Mouse (Mus musculus) heart, postnatal 0 days (tissue): ENCODE measurements around the gene Hlx. TPM values are rescaled to one million over a fixed set of nuclear protein-coding genes. Genes with fewer than 3 reads are reported as not detected.

Experiments used
- ATAC-seq: fragments of 200-750 bp; cut with Nextera tagmentation; 2 replicates; pipeline ENCODE4 v1.8.0; 2017; ENCODE audit warnings: low read depth, moderate number of reproducible peaks, moderate library complexity; ENCODE audit not compliant: insufficient read depth
- DNase-seq: peaks from one replicate; pipeline ENCODE4 v3.0.0-alpha.2; 2016; ENCODE audit warnings: low spot score
- H3K27ac ChIP-seq: fragments of 300-500 bp; sonication (generic); 2 replicates; pipeline ENCODE4 v1.5.1; 2014; ENCODE audit warnings: low read depth, mild to moderate bottlenecking
- H3K27me3 ChIP-seq: fragments of 300-500 bp; sonication (generic); 2 replicates; pipeline ENCODE4 v1.6.1; 2014; ENCODE audit warnings: low read length, mixed read lengths; ENCODE audit not compliant: control insufficient read depth, insufficient read depth
- H3K36me3 ChIP-seq: fragments of 300-500 bp; sonication (generic); replicated peaks from 2 replicates; pipeline ENCODE4 v1.6.1; 2014; ENCODE audit warnings: low read length, mixed read lengths; ENCODE audit not compliant: control insufficient read depth, insufficient read depth
- H3K4me1 ChIP-seq: fragments of 300-500 bp; sonication (generic); 2 replicates; pipeline ENCODE4 v1.6.1; 2014; ENCODE audit warnings: antibody characterized with exemption; ENCODE audit not compliant: control insufficient read depth, insufficient read depth
- H3K4me2 ChIP-seq: fragments of 300-500 bp; sonication (generic); 2 replicates; pipeline ENCODE4 v1.6.1; 2014; ENCODE audit warnings: low read depth, mild to moderate bottlenecking, low read length, moderate library complexity
- H3K4me3 ChIP-seq: fragments of 300-500 bp; sonication (generic); 2 replicates; pipeline ENCODE4 v1.5.1; 2014; ENCODE audit warnings: low read depth, low read length
- H3K9ac ChIP-seq: fragments of 300-500 bp; sonication (generic); replicated peaks from 2 replicates; pipeline ENCODE4 v1.6.1; 2014; ENCODE audit warnings: low read depth, low read length, mixed read lengths
- H3K9me3 ChIP-seq: fragments of 300-500 bp; sonication (generic); replicated peaks from 2 replicates; pipeline ENCODE4 v1.6.1; 2016; ENCODE audit warnings: low read length; ENCODE audit not compliant: control insufficient read depth
- CTCF ChIP-seq: IDR thresholded peaks from 2 replicates; pipeline ENCODE4 v1.5.1; 2016; ENCODE audit warnings: antibody characterized with exemption, control low read depth, low read depth
- EP300 ChIP-seq: IDR thresholded peaks from 2 replicates; pipeline ENCODE4 v1.6.1; 2016; ENCODE audit warnings: antibody characterized with exemption, low read depth
- WGBS: fragments of 180-500 bp; shearing (Covaris S2); extraction: QIAGEN DNeasy Blood & Tissue Kit; methylation state at CpG from one replicate; pipeline ENCODE4 v1.1.7; 2014; 5-methylcytosine and 5-hydroxymethylcytosine counted together
- polyA plus RNA-seq: library from polyadenylated mRNA; unstranded; fragments of >200 nt; fragmentation: Nextera tagmentation; extraction: Ambion mirVana; gene quantifications from 2 replicates; pipeline ENCODE4 v1.2.1, GENCODE M21; 2015
- total RNA-seq: library from RNA; depleted of rRNA; stranded (reverse); fragments of >200 nt; gene quantifications from 2 replicates; pipeline ENCODE4 v1.2.3, GENCODE M21; 2014; ENCODE audit warnings: low replicate concordance

The Hlx gene
- total and polyA plus RNA-seq, 2 experiments from 2014 or later: 7.0 to 10.0 TPM

DNA sequence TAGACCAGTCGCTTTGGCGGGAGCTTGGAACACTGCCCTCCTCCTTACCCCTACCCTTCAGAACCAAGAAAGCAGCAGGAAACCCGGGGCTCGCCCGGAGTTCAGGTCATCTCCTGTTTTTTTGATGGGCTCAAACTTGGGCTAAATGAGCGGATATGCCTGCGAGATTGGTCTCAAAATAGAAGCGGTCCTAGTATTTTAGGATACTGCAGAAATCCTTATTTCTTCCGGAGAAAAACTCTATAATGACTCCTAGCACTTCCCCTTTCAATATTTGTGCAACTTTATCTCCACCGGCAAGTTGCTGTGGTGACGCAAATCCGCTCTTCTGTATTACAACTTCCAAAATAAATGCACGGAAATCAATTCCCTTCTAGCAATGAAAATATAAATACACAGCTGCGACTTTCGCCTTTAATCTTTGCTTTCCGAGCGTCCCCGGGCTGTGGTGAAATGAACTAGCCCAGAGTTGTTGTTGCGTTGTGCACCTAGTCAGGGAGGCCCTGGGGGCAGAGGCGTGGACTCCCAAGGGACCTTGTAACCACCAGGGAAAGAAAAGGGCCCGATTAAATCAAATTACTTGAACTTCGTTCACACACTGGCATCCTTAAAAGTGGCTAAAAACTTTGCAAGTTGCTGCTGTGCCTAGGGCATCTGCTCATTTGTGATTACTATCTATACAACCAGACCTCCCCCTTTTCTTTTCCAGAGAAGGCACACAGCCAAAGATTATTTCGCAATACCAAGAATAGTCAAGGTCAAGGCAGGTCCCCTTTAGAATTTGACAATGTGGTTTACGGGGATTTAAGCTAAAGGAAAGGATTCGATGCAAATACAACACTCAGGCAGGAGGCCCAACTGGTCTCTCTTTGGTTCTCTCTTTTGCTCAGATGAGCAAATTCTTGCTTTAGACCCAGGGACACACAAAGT lies 2.8 kb upstream of the Hlx start:
- Histone ChIP-seq H3K9ac (no peak overlapping the region), H3K4me3 (peak overlapping the region; percentile 8; the same call in 1 of the 2 replicates), H3K9me3 (no peaks in the 10 kb centered on the region), H3K36me3 (no peaks in the 10 kb centered on the region), H3K27me3 (peaks cover 74% of the 10 kb centered on the region), H3K4me2 (peak overlapping the region; percentile 39), H3K4me1 (no peaks in the 10 kb centered on the region), H3K27ac (peak overlapping the region; percentile 62; the same call in 1 of the 2 replicates)
- 8% methylated on average over 25 of the region's 25 CpGs for WGBS
- DNase-seq: peak; percentile 62
- no peak for ATAC-seq
- TF ChIP-seq CTCF: no peak
- TF ChIP-seq EP300: peak; percentile 79

DNA sequence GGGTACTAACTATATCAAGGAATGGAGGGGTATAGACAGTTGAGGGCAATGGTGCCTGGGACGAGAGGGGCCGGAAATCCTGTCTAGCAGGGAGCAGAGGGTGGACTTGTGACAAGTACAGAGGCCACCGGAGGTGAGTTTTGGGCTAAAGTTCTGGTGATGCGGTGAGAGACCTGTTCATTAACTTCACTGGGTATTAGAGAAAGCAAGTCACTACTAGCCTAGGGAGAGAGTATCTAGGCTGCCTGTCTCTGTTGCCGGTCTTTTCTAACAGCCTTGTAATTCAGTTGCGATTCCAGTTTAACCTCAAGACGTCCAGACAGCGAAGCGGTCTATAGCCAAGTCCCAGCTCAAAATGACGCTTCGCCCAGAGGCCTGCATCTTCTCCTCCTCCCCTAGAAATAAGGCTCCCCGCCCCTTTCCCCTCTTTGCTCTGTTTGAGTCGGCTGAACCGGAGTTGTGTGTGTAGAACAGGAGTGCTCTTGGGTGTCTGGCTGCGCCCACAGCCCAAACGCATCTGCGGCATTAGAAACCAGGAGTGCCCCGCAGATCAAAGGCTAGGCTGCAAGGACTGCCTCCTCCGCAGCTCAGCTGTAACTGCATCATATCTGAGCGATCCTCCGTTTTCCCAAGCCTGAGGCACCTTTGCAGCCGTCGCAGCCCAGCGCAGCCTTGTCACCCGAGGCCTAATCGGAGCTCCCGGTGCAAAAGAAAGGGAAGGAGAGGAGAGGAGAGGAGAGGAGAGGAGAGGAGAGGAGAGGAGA lies 1.8 kb upstream of the Hlx start:
- WGBS: 3% methylated on average over 27 of the region's 27 CpGs
- Histone ChIP-seq H3K4me2 (peak overlapping the region; percentile 86), H3K9ac (no peak overlapping the region), H3K9me3 (no peaks in the 10 kb centered on the region), H3K27ac (peak overlapping the region; percentile 50), H3K4me1 (no peaks in the 10 kb centered on the region), H3K4me3 (peak overlapping the region; percentile 66), H3K27me3 (peaks cover 83% of the 10 kb centered on the region), H3K36me3 (no peaks in the 10 kb centered on the region)
- DNase-seq (no peak), ATAC-seq (no peak)
- no peak for TF ChIP-seq CTCF
- no peak for TF ChIP-seq EP300

DNA sequence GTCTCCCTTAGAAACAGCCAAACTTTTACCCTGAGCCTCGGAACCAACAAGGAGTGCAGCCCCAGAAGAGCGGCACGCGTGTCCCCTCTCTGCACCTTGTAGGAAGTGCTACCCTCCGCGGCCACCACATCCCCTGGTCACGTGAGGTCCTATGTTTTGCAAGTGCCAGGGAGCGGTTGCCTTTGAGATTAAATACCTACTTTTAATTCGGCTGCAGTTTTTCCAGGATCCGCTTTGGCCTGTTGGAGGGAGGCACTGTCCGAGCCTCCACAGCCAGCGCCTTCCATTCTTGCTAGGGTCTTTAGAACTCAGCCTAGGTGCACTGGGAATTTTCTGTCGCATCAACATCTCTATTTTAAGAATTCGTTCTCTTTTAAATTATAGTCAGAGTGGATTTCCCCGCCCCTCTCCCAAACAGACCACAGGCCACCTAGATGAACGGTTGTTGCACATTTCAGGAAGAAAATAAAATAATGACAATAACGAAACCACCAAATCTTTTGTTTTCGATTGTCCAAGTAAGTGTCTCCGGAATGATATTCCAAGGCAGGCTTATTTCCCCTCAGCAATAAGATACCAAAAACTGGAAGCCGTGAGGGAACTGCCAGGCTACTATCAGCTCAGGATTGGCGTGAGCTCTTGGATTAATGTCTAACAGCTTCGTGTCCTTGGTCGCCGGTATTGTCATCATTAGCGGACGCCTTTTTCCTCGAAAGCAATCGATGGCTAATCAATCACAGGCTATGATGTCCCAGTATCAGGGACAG lies 1.1 kb upstream of the Hlx start:
- TF ChIP-seq EP300: no peak
- TF ChIP-seq CTCF: no peak
- H3K9ac ChIP-seq: no peak overlapping the region
- peak overlapping the region; percentile 66 for H3K4me3 ChIP-seq
- DNase-seq (no peak), ATAC-seq (no peak)
- H3K27me3 ChIP-seq: peaks cover 82% of the 10 kb centered on the region
- 5% methylated on average over 28 of the region's 28 CpGs for WGBS
- H3K9me3 ChIP-seq: no peaks in the 10 kb centered on the region
- H3K4me1 ChIP-seq: no peaks in the 10 kb centered on the region
- H3K36me3 ChIP-seq: no peaks in the 10 kb centered on the region
- peak overlapping the region; percentile 86 for H3K4me2 ChIP-seq
- H3K27ac ChIP-seq: no peak overlapping the region

DNA sequence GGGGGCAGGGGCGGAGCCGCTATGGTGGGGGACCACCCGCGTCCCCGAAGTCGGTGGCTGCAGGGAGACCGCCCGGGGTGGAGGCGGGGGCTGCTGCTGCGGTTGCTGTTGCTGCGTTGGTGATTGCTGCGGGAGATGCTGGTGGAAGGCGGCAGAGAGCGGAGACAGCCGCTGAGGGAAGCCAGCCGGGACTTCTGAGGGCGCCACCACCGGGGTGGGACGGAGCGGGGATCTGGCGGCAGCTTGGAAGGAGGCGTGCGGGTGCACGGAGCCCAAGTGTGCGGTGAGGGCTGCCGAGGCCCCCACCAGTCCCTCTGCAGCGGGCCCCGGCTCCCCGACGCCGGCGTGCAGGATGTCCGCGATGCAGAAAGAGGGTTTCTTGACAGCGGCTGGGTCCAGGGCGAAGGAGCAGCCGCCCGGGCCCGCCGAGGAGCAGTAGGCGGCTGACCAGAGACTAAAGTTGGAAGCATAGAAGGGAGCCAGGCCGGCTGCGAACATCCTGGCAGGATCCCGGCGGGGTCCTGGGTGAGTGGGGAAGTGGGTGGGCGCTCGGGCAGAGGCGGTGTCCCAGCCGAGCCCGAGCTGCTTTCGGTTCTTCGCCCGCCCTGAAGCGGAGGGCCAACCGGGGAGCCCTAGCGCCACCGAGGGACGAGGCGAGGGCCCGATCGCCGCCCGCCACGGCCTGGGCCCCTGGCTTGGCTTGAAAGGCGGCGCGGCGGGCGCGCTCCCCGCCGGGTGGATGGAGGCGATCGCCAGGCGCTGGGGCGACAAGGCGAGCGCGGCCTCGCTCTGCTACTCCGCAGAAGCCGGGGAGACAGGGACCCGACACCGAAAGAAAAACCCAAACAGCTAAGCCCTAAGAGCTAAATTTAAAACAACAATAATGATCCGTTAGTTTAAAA lies 524 bp downstream of the Hlx start:
- 1% methylated on average over 76 of the region's 85 CpGs for WGBS
- H3K36me3 ChIP-seq: peaks cover 6% of the 10 kb centered on the region; the same call in 1 of the 2 replicates
- no peaks in the 10 kb centered on the region for H3K9me3 ChIP-seq
- H3K4me1 ChIP-seq: peaks cover 6% of the 10 kb centered on the region; the same call in 1 of the 2 replicates
- peak overlapping the region; percentile 69 for H3K9ac ChIP-seq
- peaks cover 84% of the 10 kb centered on the region for H3K27me3 ChIP-seq
- peak overlapping the region; percentile 79 for H3K27ac ChIP-seq
- ATAC-seq: peak; percentile 25
- no peak for TF ChIP-seq CTCF
- no peak for TF ChIP-seq EP300
- H3K4me3 ChIP-seq: peak overlapping the region; percentile 66
- H3K4me2 ChIP-seq: peak overlapping the region; percentile 86
- DNase-seq: no peak
